In genomic region chr13:21253040-21253439, GRCm38 (mm10) we compare ENCODE assay signal across 10 mouse cellular contexts. TPM values are rescaled to one million over a fixed set of nuclear protein-coding genes. Genes with fewer than 3 reads are reported as not detected.
DNase-seq lines count a peak whose midpoint lies in the region; ATAC-seq lines count a peak whose summit lies in the region.
"Had no signal": no experiment of that assay in that cellular context is flagged by ENCODE, and none has a peak within 500 bp of the region (broad histone marks: within the 10 kb centered on the region; RNA-seq: fewer than 3 reads in every experiment).

No protein-coding gene starts in this region.

- WGBS in liver, embryonic 12.5 days (ENCODE audit: insufficient replicate concordance) = 34% methylated on average over 5 of the region's 5 CpGs
- 15% methylated on average over 5 of the region's 5 CpGs for WGBS in forebrain, embryonic 13.5 days
- WGBS in liver, embryonic 13.5 days (ENCODE audit: insufficient replicate concordance) = 34% methylated on average over 5 of the region's 5 CpGs
- WGBS in stomach, embryonic 14.5 days = 27% methylated on average over 5 of the region's 5 CpGs

- no peak for ATAC-seq in liver, embryonic 12.5 days
- peak; percentile 9; the same call in 1 of the 2 replicates for ATAC-seq in forebrain, embryonic 13.5 days
- ATAC-seq in liver, embryonic 13.5 days (ENCODE audit: low read depth) = no peak
- no peak for ATAC-seq in stomach, embryonic 14.5 days (ENCODE audit: insufficient number of reproducible peaks, insufficient read depth, low FRiP score, low read depth)

- no peaks in the 10 kb centered on the region for H3K9me3 ChIP-seq in liver, embryonic 12.5 days (replicated peaks)
- no peaks in the 10 kb centered on the region for H3K9me3 ChIP-seq in forebrain, embryonic 13.5 days (replicated peaks)
- no peaks in the 10 kb centered on the region for H3K9me3 ChIP-seq in liver, embryonic 13.5 days (replicated peaks)
- H3K9me3 ChIP-seq in stomach, embryonic 14.5 days (ENCODE audit: control insufficient read depth, low read depth, low read length) = no peaks in the 10 kb centered on the region

- H3K27me3 ChIP-seq in liver, embryonic 12.5 days (replicated peaks) = peaks cover 31% of the 10 kb centered on the region
- H3K27me3 ChIP-seq in forebrain, embryonic 13.5 days = peaks cover 15% of the 10 kb centered on the region
- H3K27me3 ChIP-seq in liver, embryonic 13.5 days = peaks cover 35% of the 10 kb centered on the region
- H3K27me3 ChIP-seq in stomach, embryonic 14.5 days (ENCODE audit: control insufficient read depth, insufficient read depth, low read length) = no peaks in the 10 kb centered on the region

- peak overlapping the region; percentile 81 for H3K4me2 ChIP-seq in liver, embryonic 12.5 days
- peak overlapping the region; percentile 64 for H3K4me2 ChIP-seq in forebrain, embryonic 13.5 days
- H3K4me2 ChIP-seq in liver, embryonic 13.5 days = peak overlapping the region; percentile 74
- peak overlapping the region; percentile 67 for H3K4me2 ChIP-seq in stomach, embryonic 14.5 days (replicated peaks; ENCODE audit: low read depth, low read length)

- DNase-seq in liver = no peak
- no peak for DNase-seq in liver, embryonic 13.5 days
- no peak for DNase-seq in thymus, adult 18-20 months
- DNase-seq in Muller cell, postnatal 12 days (ENCODE audit: inconsistent ontology term) = no peak
- no peak for DNase-seq in spleen, postnatal 36 days (ENCODE audit: low spot score in 2 of 2)
- DNase-seq: kidney, postnatal 36 days; thymus, postnatal 14 days had no signal

- H3K4me3 ChIP-seq in liver, embryonic 12.5 days = peak overlapping the region; percentile 63
- H3K4me3 ChIP-seq in forebrain, embryonic 13.5 days = peak overlapping the region; percentile 50
- peak overlapping the region; percentile 65 for H3K4me3 ChIP-seq in liver, embryonic 13.5 days (replicated peaks)
- H3K4me3 ChIP-seq in stomach, embryonic 14.5 days (ENCODE audit: low read depth, low read length) = peak overlapping the region; percentile 42

- H3K36me3 ChIP-seq in liver, embryonic 12.5 days = no peaks in the 10 kb centered on the region
- H3K36me3 ChIP-seq in forebrain, embryonic 13.5 days (ENCODE audit: poor library complexity, severe bottlenecking) = no peaks in the 10 kb centered on the region
- H3K36me3 ChIP-seq in liver, embryonic 13.5 days = no peaks in the 10 kb centered on the region
- H3K36me3 ChIP-seq in stomach, embryonic 14.5 days (ENCODE audit: control insufficient read depth, insufficient read depth, low read length) = no peaks in the 10 kb centered on the region

- H3K27ac ChIP-seq in liver, embryonic 12.5 days = no peak overlapping the region
- no peak overlapping the region for H3K27ac ChIP-seq in forebrain, embryonic 13.5 days
- H3K27ac ChIP-seq in liver, embryonic 13.5 days = no peak overlapping the region
- no peak overlapping the region for H3K27ac ChIP-seq in stomach, embryonic 14.5 days (ENCODE audit: low read length)

- peaks cover 14% of the 10 kb centered on the region; the same call in 1 of the 2 replicates for H3K4me1 ChIP-seq in liver, embryonic 12.5 days
- H3K4me1 ChIP-seq in forebrain, embryonic 13.5 days = no peaks in the 10 kb centered on the region
- H3K4me1 ChIP-seq in liver, embryonic 13.5 days (replicated peaks) = peaks cover 15% of the 10 kb centered on the region; the same call in 1 of the 2 replicates
- H3K4me1 ChIP-seq in stomach, embryonic 14.5 days (ENCODE audit: control insufficient read depth, insufficient read depth, low read length) = peaks cover 6% of the 10 kb centered on the region; the same call in 1 of the 2 replicates

- H3K9ac ChIP-seq in liver, embryonic 12.5 days = peak overlapping the region; percentile 57; the same call in 1 of the 2 replicates
- peak overlapping the region; percentile 65 for H3K9ac ChIP-seq in forebrain, embryonic 13.5 days
- peak overlapping the region; percentile 66; the same call in 1 of the 2 replicates for H3K9ac ChIP-seq in liver, embryonic 13.5 days
- H3K9ac ChIP-seq in stomach, embryonic 14.5 days (replicated peaks; ENCODE audit: low read depth, low read length) = no peak overlapping the region

RNA-seq across cellular contexts. Expression of gene Gpx5, which starts 39.5 kb away (rescaled TPM):
- polyA plus RNA-seq in liver, embryonic 12.5 days (2016; fragmentation: Nextera tagmentation; extraction: Ambion mirVana) = not detected in 2 replicates
- polyA plus RNA-seq in forebrain, embryonic 13.5 days (2015; fragmentation: Nextera tagmentation; extraction: Ambion mirVana) = not detected in 2 replicates
- polyA plus RNA-seq in liver, embryonic 13.5 days (2015; fragmentation: Nextera tagmentation; extraction: Ambion mirVana) = not detected in 2 replicates
- not detected in 2 replicates for polyA plus RNA-seq in stomach, embryonic 14.5 days (2014; fragmentation: Nextera tagmentation; extraction: Ambion mirVana)

RNA-seq across cellular contexts. Expression of gene Gpx6, which starts 58.9 kb away (rescaled TPM):
- polyA plus RNA-seq in liver, embryonic 12.5 days (2016; fragmentation: Nextera tagmentation; extraction: Ambion mirVana) = not detected in 2 replicates
- not detected in 2 replicates for polyA plus RNA-seq in forebrain, embryonic 13.5 days (2015; fragmentation: Nextera tagmentation; extraction: Ambion mirVana)
- not detected in 2 replicates for polyA plus RNA-seq in liver, embryonic 13.5 days (2015; fragmentation: Nextera tagmentation; extraction: Ambion mirVana)
- not detected in 2 replicates for polyA plus RNA-seq in stomach, embryonic 14.5 days (2014; fragmentation: Nextera tagmentation; extraction: Ambion mirVana)
